Mouse (Mus musculus) ES-Bruce4 (cell line): ENCODE measurements around the gene Aplf. TPM values are rescaled to one million over a fixed set of nuclear protein-coding genes. Genes with fewer than 3 reads are reported as not detected.

Experiments used
- H3K27ac ChIP-seq: 2 replicates; pipeline ENCODE4 v1.5.1; 2012; ENCODE audit warnings: low read length, inconsistent platforms; ENCODE audit not compliant: insufficient read depth
- H3K27me3 ChIP-seq: 2 replicates; pipeline ENCODE4 v1.6.1; 2012; ENCODE audit warnings: mild to moderate bottlenecking, low read length, inconsistent platforms; ENCODE audit not compliant: control insufficient read depth, poor library complexity, insufficient read depth, severe bottlenecking
- H3K36me3 ChIP-seq: 2 replicates; pipeline ENCODE4 v1.6.1; 2012; ENCODE audit warnings: inconsistent platforms, mild to moderate bottlenecking, low read length, moderate library complexity; ENCODE audit not compliant: control insufficient read depth, poor library complexity, insufficient read depth, severe bottlenecking
- H3K4me1 ChIP-seq: one replicate; pipeline ENCODE4 v1.8.1; 2011; ENCODE audit warnings: low read length; ENCODE audit not compliant: control insufficient read depth, insufficient read depth
- H3K4me3 ChIP-seq: 2 replicates; pipeline ENCODE4 v1.5.1; 2011; ENCODE audit warnings: low read depth, mild to moderate bottlenecking, low read length
- H3K9ac ChIP-seq: 2 replicates; pipeline ENCODE4 v1.6.1; 2012; ENCODE audit warnings: low read depth, mild to moderate bottlenecking, inconsistent platforms; ENCODE audit not compliant: poor library complexity, severe bottlenecking
- H3K9me3 ChIP-seq: replicated peaks from 2 replicates; pipeline ENCODE4 v1.6.1; 2012; ENCODE audit warnings: mild to moderate bottlenecking, low read length, inconsistent platforms; ENCODE audit not compliant: control insufficient read depth, poor library complexity, insufficient read depth, severe bottlenecking
- CTCF ChIP-seq: IDR thresholded peaks from one replicate; pipeline ENCODE4 v1.8.1; 2011; ENCODE audit warnings: low read depth, low read length
- EP300 ChIP-seq: IDR thresholded peaks from 2 replicates; pipeline ENCODE4 v1.6.1; 2011; ENCODE audit warnings: low read depth, low read length; ENCODE audit not compliant: insufficient read depth
- POLR2A ChIP-seq: IDR thresholded peaks from one replicate; pipeline ENCODE4 v1.8.1; 2011; ENCODE audit warnings: low read length; ENCODE audit not compliant: insufficient read depth
- polyA plus RNA-seq: library from polyadenylated mRNA; stranded (reverse); fragments of >200 nt; gene quantifications from 2 replicates; pipeline ENCODE4 v1.2.4, GENCODE M21; 2011; ENCODE audit warnings: low read depth; ENCODE audit not compliant: missing spikeins, insufficient read depth, insufficient read length

Aplf gene
- polyA plus RNA-seq: 8.5 and 8.8 TPM in 2 replicates

DNA sequence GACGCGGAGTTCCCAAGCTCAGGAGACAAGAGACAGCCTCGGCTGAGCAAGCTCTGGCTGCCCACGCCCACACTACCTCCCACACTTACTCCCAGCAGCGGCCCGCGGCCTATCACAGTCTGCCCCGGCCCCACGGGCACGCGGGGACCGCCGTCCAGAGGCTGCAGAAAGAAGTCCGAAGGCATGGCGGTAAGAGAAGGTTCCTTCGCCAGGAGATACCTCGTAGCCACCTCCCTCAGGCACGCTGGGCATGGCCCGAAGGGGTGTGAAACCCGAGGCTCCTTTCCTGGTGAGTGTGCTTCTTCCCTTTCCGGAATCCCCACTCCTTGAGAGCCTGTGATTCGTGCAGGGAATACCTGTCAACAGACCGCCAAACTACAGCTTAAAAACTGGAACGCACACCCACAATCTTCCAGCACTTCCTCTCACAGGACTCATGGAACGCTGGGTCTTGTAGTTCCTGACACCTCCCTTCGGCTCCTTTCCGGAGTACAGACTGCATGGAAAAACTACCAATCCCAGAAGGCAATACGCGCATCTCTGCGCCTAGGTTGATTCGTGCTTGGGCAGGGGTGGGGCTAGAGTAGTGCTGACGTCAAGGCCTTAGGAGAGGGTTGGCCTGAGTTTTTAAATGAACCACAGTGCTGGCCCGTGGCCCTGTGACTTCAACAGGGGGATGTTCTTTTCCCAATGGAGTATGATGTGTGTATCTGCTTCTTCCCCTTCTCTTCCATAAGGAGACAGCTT, at the start of gene Aplf:
TSS of gene Aplf (minus strand) at position 423 of the 747 bp plus-strand sequence.
- Histone ChIP-seq H3K27me3 (no peaks in the 10 kb centered on the region), H3K4me3 (peak within 1 kb of the TSS; percentile 82), H3K36me3 (no peaks in the 10 kb centered on the region), H3K9ac (peak within 1 kb of the TSS; percentile 44), H3K4me1 (peaks cover 2% of the 10 kb centered on the region), H3K27ac (no peak within 1 kb of the TSS), H3K9me3 (no peaks in the 10 kb centered on the region)
- TF ChIP-seq EP300: no peak
- TF ChIP-seq POLR2A: peak; percentile 77

DNA sequence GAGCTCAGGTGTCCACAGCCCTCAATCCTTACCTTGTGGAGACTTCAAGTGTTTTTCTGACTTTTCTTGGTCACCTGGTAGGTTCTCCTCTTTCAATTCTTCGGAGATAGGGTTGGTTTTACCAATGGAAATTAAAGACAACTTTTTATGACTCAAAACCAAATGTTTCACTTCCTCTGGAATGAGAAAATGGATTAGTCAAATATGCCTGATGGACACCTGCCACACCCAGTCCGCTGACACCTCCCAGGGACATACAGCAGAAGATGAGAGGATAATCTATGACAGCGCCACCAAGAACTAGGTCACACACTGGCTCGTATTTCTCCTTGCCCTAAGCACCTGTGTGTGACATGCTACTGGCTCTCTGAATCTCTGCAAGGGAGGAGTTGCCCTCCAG, 42.1 kb upstream of the Aplf start:
- no peak overlapping the region for H3K9ac ChIP-seq
- TF ChIP-seq CTCF: no peak
- TF ChIP-seq EP300: no peak
- no peak for TF ChIP-seq POLR2A
- H3K27ac ChIP-seq: no peak overlapping the region
- no peaks in the 10 kb centered on the region for H3K9me3 ChIP-seq
- H3K27me3 ChIP-seq: no peaks in the 10 kb centered on the region
- no peaks in the 10 kb centered on the region for H3K4me1 ChIP-seq
- H3K36me3 ChIP-seq: no peaks in the 10 kb centered on the region
- no peak overlapping the region for H3K4me3 ChIP-seq

DNA sequence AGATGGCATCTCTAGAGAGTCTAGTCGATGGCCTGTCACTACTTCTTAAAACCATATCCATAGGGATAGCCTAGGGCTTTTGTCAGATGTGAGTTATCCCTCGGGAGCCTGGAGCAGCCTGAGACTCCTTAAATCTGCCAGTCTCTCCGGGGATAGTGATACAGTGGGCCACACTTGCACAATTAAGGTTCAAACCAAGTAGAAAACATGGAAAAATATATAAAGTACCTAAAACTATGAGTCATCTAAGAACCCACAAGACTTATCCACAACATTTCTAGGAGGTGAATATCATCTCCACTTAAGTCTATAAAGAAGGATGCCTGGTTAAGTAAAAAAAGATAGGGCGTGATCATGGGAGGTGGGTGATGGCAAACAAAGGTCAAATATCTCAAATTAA, 40.3 kb upstream of the Aplf start:
- H3K4me3 ChIP-seq: no peak overlapping the region
- TF ChIP-seq CTCF: no peak
- TF ChIP-seq EP300: no peak
- no peak for TF ChIP-seq POLR2A
- H3K27me3 ChIP-seq: no peaks in the 10 kb centered on the region
- H3K27ac ChIP-seq: no peak overlapping the region
- H3K36me3 ChIP-seq: no peaks in the 10 kb centered on the region
- H3K4me1 ChIP-seq: no peaks in the 10 kb centered on the region
- H3K9ac ChIP-seq: no peak overlapping the region
- H3K9me3 ChIP-seq: no peaks in the 10 kb centered on the region

DNA sequence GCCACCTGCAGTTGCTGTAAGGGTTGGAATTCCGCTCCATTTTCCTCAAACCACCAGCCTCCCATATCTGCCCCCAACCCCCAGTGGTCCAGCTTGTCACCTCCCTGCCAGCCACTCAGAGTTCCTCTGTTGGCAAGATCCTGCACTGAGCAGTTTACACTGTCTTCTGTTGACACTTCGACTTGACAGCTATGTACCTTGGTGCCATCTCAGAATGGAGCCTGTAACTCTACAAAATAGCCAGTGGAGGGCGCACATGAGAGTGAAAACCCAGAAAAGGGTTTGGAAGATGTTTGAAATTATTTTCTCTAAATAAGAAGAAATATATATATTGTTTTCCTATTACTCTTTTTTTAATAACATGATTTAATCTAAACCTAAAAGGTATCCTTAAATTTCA, 34.3 kb upstream of the Aplf start:
- TF ChIP-seq CTCF (no peak), POLR2A (no peak), EP300 (no peak)
- Histone ChIP-seq H3K27ac (no peak overlapping the region), H3K9ac (no peak overlapping the region), H3K4me1 (no peaks in the 10 kb centered on the region), H3K4me3 (no peak overlapping the region), H3K27me3 (no peaks in the 10 kb centered on the region), H3K9me3 (no peaks in the 10 kb centered on the region), H3K36me3 (no peaks in the 10 kb centered on the region)

DNA sequence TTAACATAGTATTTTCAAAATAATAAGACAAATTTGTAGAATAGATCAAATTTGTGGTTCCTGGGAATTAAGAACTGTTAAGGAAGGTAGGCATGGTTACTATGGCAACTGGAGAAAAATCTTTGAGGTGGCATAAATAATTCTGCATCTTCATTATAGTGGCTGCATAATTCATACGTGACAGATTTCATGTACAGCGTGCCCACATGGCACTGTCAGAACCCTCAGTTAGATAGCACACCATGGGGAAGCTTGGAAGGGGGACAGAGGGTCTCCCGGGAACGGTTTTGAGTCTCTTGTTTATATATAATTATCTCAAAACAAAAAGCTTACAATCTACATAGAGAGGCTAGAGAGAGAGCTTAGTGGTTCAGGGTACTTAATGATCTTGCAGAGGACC, 24.6 kb upstream of the Aplf start:
- no peaks in the 10 kb centered on the region for H3K27me3 ChIP-seq
- TF ChIP-seq CTCF: no peak
- no peak for TF ChIP-seq POLR2A
- TF ChIP-seq EP300: no peak
- no peaks in the 10 kb centered on the region for H3K4me1 ChIP-seq
- no peak overlapping the region for H3K4me3 ChIP-seq
- no peak overlapping the region for H3K27ac ChIP-seq
- H3K9me3 ChIP-seq: no peaks in the 10 kb centered on the region
- no peak overlapping the region for H3K9ac ChIP-seq
- no peaks in the 10 kb centered on the region for H3K36me3 ChIP-seq

DNA sequence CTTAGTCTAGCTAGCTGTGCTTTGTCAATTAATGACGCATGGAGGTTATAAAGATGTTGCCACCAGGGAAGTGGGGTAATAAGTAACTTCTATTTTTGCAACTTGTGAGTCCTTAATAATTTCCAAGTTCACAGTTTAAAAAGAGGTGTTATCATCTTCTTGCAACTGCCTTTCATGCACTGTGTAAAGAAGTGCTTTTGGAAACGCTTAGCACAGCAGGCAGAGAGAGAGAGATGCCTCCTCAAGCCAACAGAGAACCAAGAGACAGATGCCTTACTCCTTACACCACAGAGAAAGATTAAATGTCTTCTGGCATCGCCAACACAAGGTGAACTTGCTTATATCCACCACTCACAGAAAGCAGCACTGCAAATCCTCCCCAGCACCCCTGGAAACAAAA, 24.0 kb upstream of the Aplf start:
- Histone ChIP-seq H3K36me3 (no peaks in the 10 kb centered on the region), H3K27ac (no peak overlapping the region), H3K27me3 (no peaks in the 10 kb centered on the region), H3K4me1 (no peaks in the 10 kb centered on the region), H3K9ac (no peak overlapping the region), H3K9me3 (no peaks in the 10 kb centered on the region), H3K4me3 (no peak overlapping the region)
- TF ChIP-seq POLR2A (no peak), CTCF (no peak), EP300 (no peak)
